Mouse (Mus musculus): Measurements from ENCODE around the gene Gm3646. TPM values are rescaled to one million over a fixed set of nuclear protein-coding genes. Genes with fewer than 3 reads are reported as not detected.

Gm3646 gene
- not detected in 2 replicates for total RNA-seq (2021)
- long read RNA-seq, experiment 1, result 0 reads
- long read RNA-seq, experiment 2, partial matches to known transcripts, result 0 of 1 reads
- long read RNA-seq, experiment 2, other reads (novel, unspliced or antisense), result 0 of 1 reads

DNA sequence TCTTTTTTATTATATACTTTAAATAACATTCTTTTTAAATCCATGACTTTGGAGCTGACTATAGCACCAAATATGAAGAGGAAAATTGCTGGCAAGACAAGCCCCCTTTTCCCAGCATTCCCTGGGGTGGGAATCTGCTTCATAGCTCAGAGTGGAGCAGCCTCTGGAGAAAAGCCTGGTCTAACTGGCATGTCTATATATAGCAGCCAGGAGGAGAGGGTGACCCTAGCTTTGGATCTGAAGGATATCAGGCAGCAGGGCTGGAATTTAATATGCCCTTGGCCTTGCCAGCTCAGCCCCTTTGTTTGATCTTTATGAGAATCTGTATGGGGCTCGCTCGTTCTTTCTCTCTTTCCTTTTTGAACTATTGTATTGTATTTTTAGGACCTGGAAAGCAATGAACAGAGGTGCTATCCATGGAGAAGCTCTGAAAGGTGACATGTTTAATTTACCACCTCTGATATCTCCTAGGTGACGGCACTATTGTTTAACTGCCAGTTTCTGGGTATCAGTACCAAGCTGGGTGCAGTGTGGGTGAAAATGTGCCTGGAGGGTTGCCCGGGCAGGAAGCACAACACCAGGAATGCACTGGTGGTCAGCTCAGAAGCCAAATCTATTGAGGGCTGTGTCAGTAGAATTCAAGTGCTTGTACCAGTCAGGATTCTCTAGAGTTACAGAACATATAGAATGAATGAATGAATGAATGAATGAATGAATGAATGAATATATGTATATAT, at the start of gene Gm3646:
Gm3646 (minus strand) TSS at position 90 of the 737 bp plus-strand sequence.
- peak; percentile 38 for DNase-seq

DNA sequence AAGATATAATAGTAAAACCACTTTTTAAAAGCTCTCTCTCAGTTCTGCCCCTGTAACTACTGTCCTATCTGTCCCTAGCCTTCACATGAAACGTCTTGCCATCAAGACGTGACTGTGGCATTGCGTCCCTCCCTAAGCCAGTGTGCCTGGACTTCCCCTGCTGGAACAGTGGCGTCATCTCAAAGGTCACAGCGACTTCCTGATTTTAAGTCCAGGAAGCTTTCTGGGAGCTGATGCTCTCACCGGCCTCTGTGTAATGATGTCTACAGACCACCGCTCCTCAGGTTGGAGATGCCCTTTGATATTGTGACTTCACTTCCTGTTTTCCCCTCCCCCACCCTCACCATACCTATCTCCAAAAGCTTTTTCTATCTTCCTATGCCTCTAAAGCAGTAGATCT, 41.9 kb upstream of the Gm3646 start:
- no peak for DNase-seq

DNA sequence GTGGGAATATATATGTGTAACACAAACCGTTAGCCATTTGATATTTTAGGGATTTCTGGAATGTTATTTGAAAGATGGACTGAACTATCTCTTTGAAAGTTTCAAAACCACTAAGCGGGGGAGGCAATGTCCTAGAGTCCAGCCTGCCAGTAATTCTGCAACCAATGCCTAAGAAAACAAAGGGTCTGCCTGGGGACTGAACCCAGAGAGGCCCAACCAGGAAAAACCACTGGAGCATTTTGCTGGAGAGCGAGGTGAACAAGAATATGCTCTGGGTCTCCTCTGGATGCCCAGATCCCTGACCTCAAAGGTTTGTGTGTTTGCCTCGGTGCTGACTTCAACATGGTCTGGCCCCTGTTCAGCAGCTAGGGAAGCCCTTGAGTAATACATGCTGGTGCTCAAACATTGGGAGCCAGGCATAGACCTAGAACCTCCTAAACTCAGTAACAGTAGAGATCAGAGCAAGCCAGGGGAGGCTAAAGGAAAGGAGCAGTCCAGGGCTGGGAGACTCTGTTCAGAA, 41.0 kb upstream of the Gm3646 start:
- DNase-seq, result no peak

DNA sequence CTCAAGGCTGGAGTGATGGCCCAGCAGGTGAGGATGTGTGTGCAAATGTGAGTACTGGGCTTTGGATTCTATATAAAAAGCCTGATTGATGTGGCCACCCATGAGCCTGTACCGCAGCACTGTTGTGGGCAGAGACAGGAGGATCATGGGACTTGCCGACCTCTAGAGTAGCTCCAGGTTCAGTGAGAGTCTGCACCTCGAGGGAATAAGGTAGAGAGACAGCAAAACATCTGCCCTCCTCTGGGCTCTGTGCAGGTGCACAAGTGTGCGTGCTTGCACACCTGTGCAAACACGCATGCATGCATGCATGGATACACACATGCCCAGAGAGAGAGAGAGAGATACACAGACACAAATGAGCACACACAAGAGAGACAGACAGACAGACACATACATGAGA, 38.2 kb upstream of the Gm3646 start:
- no peak for DNase-seq

DNA sequence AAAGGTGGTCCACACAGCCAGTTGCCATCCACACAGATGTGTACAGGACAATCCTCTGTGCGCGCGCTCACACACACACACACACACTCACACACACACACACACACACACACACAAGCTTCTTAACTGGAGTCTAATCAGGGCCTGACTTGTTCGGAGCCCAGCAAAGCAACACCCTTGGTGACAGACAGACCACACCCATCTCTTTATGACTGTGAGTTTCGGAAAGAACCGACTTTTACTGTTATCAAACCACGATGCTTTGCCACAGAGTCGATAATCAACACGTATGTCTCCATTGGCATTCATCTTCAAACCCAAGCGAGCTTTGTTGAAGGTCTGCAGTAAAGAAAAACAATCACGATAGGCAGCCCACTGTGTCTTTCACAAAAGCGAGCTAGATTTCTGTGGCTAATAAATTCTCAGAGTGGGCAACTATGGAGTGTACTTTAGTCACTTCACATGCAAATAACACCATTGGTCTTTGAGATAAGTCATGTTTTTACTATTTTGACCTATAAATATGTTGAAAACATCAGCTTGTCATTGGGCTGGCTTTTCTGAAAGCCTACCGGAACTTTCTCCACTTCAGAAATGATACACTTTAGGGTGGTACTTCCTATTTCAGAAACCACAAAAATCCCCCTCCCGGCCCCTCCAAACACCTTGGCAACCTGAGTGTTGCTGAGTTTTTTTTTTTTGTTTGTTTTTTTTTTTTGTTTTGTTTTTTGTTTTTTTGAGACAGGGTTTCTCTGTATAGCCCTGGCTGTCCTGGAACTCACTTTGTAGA, 37.3 kb upstream of the Gm3646 start:
- no peak for DNase-seq

DNA sequence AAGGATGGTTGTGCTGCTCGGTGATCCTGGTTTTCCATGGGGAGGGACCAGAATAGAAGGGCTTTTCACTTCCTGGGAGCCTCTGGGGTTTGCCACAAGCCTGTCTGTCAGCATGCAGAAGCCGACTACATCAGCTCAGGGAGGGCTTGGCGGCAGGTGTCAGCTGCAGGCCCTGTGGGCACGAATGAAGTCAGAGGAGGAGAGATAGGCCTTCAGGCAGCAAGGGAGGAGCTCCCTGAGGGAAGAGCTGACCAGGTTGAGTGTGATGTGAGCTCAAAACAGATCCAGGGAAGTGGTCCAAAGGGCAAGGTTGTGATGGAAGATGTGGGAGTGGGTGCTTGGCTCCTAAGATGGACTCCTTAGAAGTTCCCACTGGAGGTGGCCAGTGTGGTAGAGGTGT, 35.7 kb upstream of the Gm3646 start:
- no peak for DNase-seq

DNA sequence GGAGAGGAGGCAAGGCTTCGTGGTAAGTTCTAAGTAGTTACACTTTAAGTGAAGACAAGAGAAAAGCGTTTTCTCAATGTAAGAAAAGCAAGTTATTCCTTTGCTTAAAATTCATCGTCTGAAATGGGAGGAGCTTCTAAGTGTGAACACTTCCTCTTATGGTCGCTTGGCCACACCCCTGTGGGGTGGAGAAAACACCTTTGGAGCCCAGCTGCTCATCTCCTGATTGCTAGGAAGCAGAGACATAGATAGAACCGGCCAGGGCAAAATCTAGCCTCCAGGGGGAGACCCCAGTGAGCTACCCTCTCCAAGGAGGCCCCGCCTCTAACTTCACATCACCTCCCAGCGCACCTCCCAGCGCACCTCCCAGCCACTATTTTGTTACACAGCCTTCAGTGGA, 34.7 kb upstream of the Gm3646 start:
- DNase-seq, result no peak

DNA sequence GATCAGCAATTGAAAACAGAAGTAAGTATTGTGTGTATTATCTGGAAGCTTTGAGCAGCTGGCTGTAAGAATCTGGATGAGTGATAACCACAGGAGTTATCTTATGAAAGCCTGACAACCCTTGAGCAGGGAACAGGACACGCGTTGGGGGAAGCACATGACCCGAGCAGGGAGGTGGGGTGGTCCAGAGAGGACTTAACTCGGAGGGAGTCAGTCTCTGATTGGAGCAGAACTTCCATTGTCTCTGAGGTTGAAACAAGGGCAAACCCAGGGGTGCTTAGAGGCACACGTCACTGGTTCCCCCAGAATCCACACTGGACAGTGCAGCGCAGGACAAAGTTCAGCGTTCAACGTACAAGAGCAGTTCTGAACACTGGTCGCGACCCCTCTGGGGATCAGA, 34.1 kb upstream of the Gm3646 start:
- DNase-seq, result no peak

DNA sequence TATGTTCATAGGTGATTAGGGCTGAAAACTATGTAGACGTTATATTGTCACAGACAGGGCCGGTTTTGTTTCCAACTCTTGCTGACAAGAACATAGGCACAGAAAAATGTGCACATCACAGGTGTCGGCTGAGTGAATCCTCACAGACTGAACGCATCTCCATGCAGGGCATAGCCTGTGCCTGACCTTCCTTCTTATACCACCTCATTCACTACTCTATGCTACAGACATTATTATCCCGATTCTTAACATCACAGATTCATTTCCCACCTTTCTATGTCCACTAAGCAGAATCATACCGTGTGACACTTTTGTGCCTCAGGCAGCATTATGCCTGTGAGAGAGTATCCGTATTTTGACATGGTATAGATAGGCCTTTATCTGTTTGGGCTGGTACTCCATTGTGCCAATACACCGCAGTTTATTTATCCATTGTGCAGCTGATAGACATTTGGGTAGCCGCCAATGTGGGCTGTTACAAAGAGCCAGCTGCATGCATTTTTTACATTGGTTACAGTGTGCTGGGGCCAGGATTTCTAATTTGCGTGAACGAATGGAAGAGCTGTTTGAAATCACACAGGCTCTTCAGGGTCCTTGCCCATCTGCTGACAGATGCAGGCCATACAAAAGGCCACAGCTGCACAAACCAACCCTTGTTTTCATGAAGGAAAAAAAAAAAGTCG, 33.5 kb upstream of the Gm3646 start:
- DNase-seq, result no peak

DNA sequence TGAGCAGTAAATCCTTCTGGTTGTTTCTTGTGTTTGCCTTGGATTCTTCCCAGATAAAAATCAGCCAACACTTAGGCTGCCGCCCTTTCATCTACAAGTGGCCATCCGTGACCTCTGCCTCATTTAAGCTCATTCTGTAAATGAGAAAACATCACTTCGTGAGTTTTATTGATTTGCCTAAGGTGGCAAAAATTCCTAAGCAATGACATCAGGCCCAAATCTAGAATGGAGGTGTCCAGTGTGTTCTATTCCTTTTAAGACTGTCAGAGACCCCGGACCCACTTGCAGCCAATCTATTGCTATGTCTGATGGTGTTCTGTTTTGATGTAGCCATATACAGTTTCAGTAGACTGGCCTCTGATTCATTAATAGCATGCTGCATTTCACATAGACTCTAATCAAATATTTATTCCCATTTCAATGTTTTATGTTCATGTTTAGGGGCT, 26.5 kb upstream of the Gm3646 start:
- DNase-seq, result no peak

DNA sequence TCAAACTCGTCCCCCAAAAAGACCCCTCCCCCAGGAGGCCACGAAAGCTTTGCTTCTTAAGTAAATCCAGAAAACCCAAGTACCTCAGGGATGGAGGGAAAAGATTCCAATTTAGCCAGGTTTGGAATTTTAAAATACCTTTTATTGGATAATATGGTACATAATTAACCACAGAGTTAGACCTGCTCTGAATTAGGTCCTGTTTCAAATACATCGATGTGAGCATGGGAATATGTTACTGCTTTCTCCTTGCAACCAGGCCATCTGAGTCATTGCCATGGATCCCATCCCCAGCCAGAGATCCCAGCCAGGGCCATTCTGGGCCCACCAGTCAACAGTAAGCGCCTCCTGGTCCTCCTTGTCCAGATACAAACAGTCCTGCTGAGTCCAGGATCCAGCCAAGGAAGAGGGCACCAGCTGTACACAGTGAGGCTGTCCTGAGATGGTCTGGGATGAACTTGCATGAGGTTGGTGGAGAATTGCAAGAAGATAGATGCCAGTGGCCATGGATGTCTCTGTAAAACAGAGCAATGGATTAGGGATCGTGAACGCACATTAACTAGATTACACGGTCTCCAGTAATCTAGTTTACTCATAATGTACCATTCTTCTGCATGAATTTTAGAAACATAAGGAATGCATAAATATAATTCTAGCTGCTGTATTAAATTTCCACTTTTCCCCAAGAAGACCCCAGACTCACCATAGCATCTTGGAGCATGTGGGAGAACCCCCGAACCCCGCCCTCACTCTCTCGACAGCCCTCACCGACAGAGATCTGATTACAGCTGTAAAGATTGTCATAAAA, 25.9 kb upstream of the Gm3646 start:
- DNase-seq, result no peak

DNA sequence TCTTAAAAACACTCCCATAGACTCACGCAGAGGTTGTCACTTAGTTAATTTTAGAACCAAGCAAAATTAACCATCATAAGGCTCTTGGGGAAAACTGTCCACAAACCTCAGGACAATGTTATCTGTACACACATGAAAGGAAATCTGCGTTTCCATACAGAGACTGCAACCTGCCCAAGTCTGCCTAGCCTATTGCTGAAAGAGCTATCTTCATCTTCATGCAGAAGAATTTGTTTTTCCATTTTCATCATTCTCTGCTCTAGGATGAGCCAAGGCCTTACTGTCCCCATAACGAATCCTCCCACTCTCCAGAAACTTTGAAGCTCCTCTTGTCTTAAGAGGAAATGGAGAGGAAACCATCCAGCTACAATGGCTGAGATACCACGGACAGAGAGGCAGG, 19.8 kb upstream of the Gm3646 start:
- DNase-seq, result no peak

DNA sequence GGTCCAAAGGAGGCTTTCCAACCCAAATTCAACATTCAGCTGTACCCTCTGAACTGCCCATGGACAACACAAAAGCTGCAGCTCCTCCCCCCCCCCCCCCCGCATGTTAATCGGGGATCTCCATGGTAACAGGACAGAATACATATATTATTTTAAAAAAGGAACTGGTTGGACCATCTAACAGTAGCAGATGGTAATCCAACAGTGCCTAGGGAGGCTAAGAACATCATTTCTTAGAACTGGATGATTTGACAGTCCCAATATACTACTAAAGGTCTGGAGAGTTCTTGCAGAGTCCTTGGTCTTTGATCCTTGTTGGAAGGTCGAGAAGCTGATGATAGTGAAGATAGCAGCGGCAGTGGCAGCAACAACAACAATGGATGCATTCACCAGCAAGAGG, 19.1 kb upstream of the Gm3646 start:
- DNase-seq, result no peak

DNA sequence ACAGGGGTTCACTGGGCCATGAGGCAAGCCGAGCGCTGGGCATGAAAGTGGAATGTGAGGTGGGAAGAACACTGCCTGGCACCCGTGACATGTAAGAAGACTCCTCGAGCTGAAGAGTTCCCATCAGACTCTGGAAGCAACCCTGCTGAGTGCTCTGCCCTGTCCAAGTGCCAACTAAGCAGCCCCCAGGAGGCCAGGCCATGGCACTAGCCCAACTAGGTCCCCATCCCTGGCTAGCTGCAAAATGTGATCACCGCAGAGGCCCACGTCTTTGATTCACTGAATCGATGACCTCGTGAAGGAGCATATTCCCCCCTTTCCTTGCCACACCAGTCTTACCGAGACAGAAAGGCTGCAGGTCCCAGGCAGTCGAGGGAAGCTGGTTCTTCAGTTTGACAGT, 14.5 kb upstream of the Gm3646 start:
- DNase-seq, result peak; percentile 45

DNA sequence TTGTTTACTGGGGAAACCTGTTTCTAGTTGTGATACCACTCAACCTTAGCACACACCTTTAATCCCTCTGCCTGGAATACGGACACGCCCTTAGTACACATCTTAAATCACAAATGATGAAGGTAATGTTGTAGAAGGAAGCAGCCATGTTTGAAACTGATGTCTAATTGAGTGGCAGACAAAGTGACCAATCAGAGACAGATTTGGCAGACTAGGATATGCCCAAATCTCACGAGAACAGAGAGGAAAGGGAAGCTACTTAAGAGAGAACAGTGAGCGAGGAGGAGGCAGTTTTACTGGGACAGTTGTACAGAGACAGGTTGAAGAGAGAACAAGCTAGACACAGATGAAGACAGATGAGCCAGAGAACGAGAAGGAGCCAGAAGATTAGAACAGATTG, 10.6 kb upstream of the Gm3646 start:
- DNase-seq, result no peak

DNA sequence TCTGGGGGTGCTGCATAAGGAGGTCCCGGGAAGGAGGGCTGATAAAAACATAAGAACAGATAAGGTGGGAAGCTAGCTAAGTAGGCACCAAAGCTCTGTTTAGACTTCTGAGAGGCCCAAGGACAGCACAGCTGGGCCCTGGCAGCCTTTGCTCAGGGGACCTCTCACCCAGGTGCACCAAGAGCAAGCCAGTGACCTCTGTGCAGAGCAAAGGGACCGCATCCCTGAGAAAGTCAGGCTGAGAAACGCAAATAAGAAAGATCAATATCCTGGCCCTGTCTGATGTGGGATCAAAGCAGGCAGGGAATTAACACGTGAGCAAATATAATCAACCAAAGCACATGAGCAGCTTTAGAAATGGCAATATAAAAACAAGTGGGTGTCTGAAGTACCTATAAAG, 7.9 kb upstream of the Gm3646 start:
- DNase-seq, result no peak

DNA sequence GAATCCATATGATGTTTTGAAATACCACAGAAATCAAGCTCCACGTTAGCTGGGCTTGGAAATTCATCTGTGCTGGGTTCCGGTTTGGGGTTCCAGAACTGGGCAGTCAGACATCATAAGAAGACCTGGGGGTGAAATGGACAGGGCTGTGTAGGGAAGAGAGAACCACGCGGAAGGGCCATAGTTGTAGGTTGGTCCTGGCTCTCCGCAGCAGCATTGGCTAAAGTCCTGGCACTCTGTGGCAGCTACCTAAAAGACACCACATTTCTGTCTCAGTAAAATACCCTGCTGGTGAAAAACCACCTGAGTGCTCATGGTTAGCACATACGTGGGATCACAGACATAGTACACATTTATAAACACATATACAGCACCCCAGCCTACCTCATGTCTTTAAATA, 343 bp downstream of the Gm3646 start:
- no peak for DNase-seq

DNA sequence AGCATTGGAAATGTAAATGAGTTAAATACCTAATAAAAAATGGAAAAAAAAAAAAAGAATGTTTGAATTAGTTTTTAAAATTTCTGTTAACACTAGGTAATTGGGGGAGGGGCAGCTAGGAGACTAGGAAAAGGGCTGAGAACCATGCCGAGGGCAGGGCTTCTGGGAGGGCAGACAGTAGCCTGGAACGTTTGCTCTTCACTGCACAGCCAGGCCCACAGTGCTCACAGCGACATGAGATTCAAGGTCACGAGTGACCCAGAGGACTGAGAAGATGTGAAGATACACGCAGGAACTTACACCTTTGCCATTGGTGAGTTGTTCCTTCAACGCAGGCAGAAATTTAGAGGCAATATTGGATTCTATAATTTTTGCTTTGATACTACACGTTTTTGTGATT, 2.2 kb downstream of the Gm3646 start:
- no peak for DNase-seq

DNA sequence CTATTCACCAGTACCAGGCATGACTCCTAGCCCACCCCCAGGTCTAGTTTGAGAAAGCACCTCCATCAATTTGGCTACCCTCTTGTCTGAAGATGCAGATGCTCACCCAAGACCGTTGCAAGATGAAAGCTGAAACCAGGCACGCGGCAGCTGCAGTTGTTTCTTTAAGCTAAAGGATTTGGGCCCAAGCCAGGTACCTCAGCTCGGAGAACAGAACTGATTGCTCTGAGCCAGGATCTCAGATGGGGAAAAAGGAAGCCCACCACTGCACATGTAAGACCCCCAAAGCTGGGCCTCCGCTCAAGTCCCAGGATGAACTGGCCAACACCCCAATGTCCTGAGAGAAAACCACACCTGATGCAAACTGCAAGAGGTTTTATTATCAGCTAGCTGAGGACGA, 7.6 kb downstream of the Gm3646 start:
- DNase-seq, result no peak

DNA sequence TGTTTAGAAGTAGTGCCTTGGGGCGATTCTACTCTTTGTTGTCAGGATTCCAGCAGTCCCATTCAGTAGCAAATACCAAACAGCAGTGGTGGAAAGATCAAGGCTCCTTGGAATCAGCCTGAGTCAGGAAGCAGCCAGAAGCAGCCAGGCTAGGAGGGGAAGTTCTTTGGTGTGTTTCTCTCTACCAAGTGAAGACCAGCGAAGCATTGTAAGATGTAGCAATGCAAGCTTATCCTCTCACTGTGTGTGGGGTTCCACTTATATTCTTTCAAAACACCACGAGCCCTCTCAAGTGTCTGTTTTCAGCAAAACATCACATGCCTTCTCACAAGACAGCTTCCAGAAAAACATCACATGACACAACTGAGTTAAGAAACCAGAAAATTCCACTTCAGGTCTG, 8.4 kb downstream of the Gm3646 start:
- no peak for DNase-seq

DNA sequence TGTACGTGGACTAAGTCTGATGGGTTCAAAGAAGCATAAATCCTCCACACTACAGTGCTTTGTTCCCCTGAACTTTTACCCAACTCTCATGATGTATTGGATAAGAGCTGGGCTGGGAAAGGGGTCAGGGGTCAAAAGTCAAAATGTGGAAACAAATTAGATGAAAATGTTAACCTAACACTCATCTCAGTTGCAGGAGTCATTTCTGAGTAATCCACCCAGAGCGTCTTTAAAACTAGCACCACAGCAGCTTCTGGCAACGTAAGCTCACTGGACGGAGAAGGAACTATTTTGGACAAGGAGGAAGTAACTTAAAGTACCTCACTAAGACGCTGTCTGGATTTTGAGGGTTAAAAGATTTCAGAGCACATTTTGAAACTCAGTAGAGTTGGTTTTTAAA, 20.5 kb downstream of the Gm3646 start:
- no peak for DNase-seq

DNA sequence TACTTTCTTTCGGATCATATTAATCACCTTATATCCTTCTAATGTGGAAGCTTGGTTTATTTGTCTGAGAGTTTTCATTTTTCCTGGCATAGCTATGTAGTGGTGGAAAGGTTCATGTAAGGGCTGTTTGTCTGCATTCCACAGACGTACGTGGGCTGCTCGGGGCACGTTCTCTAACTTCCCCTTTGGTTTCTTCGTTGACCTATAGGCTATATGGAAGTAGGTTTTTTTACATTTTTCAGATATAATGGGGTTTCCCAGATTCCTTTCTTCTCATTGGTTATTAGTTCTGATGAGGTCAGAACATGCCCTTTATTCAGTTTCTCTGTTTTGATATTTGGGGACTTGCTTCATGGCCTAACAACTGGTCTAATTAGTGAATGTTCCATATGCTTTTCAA, 23.3 kb downstream of the Gm3646 start:
- no peak for DNase-seq

Data from adrenal gland, postnatal 14 days (tissue).